Mouse (Mus musculus): ENCODE measurements around the gene Ghr.

GRCm38 (mm10) chr15:3509089-3509488 is 74.2 kb downstream of the Ghr start:
- TF ChIP-seq POLR2AphosphoS2 (IDR thresholded peaks at IDR 0.05; ENCODE audit: insufficient read length, low read depth) = no peak
- no peak for TF ChIP-seq POLR2A (IDR thresholded peaks at IDR 0.05; ENCODE audit: insufficient read length, low read depth)
- peak in 2 of 3 experiments; percentile 40 to 70 for TF ChIP-seq MYOD1 (IDR thresholded peaks at IDR 0.05; ENCODE audit: control insufficient read depth in 1 of 3, insufficient read length in 2 of 3, low read depth in 2 of 3)
- TF ChIP-seq CEBPB (IDR thresholded peaks at IDR 0.05; ENCODE audit: insufficient read depth, poor library complexity, severe bottlenecking) = no peak
- peak in 2 of 3 experiments; percentile 75 to 81 for TF ChIP-seq MYOG (IDR thresholded peaks at IDR 0.05; ENCODE audit: control insufficient read depth in 1 of 3, insufficient read depth in 1 of 3, insufficient read length in 2 of 3, low read depth in 2 of 3)

Measured in myocyte (in vitro differentiated cells).